Mouse (Mus musculus) mouse trophoblast stem cell (cell line): Measurements from ENCODE around the gene Fam71a.
"Not testable (repeated sequence)": the region's sequence is repeated elsewhere in the genome, so short reads cannot be mapped to it uniquely, and the experiment has no call there.

Source experiments
- in situ Hi-C, 2 experiments: fragments of 300-500 bp; cut with MseI, MboI; formaldehyde crosslinking; loops; 2 replicates in 1 of 2; 3 replicates in 1 of 2; pipeline ENCODE4 v1.15.1; 2025

Gene Fam71a

GRCm38 (mm10) chr1:191181469-191182259 is 17.0 kb upstream of the Fam71a start:
- in situ Hi-C loops: no loop called here

DNA sequence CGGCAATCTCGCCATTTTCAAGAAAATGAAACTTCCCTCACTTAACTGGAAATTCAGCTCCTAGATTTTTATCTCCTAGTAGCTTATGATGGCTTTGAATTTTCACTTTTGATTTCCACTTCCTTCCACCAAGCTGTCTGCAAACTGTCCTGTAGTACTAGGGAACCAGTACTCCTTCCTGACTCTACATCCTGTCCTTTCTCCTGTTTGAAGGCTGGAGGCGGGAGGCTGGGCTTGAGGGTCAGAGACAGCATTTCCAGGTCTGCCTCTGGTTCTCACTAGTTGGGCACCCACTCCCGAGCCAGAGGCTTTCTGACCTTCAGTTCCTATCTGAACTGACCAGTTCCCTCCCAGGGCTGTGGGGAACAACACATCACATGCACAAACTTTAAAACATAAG is 15.8 kb upstream of the Fam71a start:
- in situ Hi-C loops: no loop called here

DNA sequence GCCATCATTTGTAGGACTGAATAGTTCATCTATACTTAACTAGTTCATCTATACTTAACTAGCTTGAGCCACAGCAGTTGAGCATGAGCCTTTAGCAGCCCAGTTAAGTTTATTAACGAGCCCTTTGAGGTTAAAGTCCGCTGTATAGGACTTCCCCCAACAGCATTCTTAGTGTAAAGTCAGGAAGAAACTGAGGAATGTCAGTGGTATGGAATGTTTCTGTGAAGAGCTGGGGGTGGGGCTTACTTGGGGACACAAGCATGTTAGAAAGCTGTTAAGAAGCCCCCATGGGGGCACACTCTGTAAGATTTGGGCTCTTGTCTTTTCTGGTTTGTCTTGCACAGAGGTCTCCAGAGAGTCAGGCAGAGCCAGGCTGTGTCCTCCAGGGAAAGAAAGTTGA is 15.2 kb upstream of the Fam71a start:
- in situ Hi-C loops: no loop called here

DNA sequence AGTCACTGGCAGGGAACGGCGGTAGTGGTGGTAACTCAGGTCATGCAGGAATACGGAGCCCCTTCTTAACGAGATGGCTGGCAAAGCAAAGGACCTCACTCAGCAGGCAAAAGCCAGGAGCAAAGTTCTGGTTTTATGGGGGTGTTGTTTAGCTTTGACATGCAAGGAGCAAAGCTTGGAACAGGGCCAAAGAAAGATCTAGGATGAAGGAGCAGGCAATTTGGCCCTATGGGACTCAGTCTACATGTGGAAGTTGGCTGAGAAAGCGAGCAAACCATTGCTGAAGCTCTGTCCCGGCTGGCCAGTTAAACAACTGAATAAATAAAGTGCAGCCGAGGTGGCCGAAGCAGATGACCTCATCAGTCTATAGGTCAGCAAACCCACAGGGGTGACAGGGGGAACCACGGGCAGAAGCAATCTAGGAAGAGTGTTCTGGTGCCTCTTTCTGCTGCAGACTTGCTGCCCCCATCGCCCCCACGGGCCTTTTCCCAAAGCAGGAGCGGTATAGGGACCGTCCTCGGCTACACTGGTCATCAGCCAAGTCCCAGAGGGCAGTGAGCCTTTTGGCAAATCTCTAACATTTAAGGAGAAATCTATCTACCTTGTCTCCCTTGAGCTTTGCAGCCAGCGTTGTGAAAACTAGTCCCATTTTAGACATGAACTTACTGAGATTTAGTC is 14.0 kb upstream of the Fam71a start:
- in situ Hi-C loops: no loop called here

- in situ Hi-C loops: no loop called here
Measured at GRCm38 (mm10) chr1:191176887-191177286, 12.3 kb upstream of the Fam71a start.

DNA sequence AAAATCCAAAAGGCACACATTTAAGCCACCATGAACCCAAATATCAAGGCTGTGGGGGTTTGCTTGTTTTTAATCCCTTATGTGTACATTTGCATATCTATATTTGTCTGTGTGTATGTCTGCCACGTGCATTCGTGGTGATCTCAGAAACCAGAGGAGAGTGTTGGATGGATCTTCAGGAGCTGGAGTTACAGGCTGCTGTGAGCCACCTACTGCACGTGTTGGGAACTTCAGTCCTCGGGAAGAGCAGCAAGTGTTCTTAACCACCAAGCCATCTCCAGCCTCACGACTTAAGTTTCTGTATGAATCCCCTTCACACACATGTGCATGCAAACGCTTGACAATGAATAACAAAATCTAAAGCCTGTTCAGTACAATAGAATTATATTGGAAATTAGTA is 7.9 kb upstream of the Fam71a start:
- in situ Hi-C loops: no loop called here

DNA sequence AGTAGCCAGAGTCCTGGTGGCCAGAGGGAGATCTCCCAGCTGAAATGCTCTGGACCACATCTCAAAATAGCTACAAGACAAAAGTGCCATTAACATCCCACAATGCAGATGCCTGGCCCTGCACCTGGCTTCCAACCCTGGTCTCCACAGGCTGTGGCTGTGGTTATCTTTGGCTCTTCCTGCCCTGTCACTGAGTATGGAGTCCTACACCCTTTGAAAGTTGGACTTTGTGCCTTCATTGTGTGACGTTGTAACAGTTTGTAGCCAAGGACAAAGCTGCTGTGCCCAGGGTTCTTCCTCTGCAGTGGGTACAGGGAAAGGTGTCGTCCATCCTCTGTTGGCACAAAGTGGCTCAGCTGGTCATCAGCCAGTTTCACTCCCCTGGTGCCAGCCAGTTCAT is 5.8 kb upstream of the Fam71a start:
- in situ Hi-C loops: no loop called here

- in situ Hi-C loops: no loop called here
Measured at GRCm38 (mm10) chr1:191166189-191166588, 1.6 kb upstream of the Fam71a start.

- in situ Hi-C loops: no loop called here
Measured at GRCm38 (mm10) chr1:191154314-191154713, 10.3 kb downstream of the Fam71a start.

DNA sequence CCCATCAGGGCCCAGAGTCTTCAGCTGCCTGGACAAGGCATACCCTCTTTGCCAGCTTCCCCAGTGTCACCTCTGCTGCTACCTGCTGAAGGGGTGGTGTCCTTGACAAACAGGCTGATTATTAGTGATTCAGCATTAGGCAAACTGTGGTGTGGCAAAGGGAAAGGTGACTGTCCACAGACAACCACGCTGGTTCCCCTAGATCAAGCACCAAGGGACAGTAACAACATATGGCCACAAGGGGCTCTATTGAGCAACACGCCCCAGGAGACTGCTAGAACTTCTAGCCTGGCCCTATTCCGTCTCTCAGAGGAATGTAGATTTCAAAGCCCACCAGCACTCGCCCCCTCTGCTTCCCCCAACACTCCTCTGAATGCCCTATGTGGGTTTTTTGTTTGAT is 11.6 kb downstream of the Fam71a start:
- in situ Hi-C loops: no loop called here

- in situ Hi-C loops: no loop called here
Measured at GRCm38 (mm10) chr1:191150924-191151605, 13.6 kb downstream of the Fam71a start.

- in situ Hi-C loops: not testable (repeated sequence)
Measured at GRCm38 (mm10) chr1:191149489-191149888, 15.1 kb downstream of the Fam71a start.

- in situ Hi-C loops: no loop called here
Measured at GRCm38 (mm10) chr1:191140983-191141382, 23.6 kb downstream of the Fam71a start.

DNA sequence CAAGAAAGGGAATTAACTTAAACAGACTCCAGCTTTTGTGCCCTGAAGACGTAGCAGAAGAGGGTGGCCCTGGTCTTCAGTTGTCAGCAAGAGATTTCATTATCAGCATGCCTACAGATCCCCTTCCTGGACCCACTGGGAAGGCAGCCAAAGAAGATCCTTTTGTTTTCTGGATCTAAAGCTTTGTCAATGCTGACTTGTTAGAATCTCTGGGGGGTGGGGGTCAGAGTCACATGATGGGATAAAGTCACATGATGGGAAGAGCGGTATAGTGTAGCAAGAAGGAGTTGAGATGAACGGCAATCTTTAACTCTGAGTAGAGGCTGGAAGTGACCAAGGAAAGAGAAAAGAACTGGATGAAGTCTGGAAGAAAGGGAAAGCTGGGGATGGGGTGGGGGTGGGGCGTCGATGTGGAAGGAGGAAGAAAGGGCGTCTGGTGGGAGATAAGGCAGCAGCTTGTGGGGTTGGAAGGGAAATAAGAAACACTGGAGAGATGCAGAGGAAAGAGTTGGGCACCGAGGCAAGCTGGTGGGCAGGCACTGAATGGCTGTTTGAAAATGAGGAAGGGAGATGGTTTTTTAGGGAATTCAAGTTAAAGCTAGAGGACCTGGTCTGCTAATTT is 25.6 kb downstream of the Fam71a start:
- in situ Hi-C loops: no loop called here

DNA sequence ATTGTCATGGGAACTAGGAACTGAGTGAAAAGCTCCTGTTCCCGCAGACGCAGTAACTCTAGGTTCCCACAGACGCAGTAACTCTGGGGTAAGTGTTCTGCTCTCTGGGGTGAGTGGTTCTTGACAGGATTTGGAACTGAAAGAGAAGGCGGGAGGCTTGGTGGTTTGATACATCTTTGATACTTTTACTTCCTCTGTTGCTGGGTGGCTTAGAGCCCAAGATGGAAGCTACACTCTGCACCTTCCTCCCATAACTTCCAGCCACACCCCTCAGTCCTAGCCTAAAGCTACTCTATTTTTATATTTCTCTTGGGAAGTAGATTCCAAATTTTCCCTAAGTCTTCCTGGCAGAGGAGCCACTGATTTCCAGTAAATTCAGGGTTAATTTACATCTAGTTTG is 26.2 kb downstream of the Fam71a start:
- in situ Hi-C loops: no loop called here

DNA sequence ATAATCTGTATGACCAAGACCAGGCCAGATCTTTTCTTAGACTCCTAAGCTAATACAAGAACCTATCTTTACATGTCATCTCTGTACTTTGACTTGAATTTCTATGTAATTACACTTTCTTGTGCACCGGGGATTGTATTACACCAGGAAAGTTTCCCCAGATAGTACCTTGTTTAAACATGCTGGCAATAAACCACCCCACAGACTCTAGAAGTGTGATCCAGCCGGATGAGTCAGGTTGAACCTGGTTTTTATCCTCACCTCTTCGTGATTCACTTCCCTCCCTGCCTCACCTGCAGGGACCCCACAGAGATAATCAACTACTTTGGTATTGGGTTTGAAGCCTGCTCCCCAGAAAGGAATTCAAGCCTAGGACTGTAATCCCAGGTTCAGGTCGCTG is 29.2 kb downstream of the Fam71a start:
- in situ Hi-C loops: no loop called here

DNA sequence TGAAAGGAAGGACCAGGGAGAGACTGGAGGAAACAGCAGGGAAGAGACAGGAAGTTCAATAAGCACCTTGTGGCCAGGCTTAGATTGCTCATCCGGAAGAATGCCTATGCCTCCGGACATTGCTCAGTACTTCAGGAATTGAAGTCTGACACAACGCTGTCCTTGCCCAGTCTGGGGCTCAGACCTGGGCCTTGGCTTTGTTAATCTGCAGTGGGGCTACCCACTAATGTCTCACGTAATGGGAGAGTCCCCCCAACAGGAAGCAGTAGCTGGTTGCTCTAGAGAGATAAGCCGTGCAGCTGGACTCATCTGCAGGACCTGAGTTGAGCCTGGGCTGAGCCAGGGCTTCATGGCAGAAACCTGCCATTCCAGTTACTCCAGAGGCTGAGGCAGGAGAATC is 31.7 kb downstream of the Fam71a start:
- in situ Hi-C loops: no loop called here

- in situ Hi-C loops: no loop called here
Measured at GRCm38 (mm10) chr1:191132240-191132639, 32.4 kb downstream of the Fam71a start.

DNA sequence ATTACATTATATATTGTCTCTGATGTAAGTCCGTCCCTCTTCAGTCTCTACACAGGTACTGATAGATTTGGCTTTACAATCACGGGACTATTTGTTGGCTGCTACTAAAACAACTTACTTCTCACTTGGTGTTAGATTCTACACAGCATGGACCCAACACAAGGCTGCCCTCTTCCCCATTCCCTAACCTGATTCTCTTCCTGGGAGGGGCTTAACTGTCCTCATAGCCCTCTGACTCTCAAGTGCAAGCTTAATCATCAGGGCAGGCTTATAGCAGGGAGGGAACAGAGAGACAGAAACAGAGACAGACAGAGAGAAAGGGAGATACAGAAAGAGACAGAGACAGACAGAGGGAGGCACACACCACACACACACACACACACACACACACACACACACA is 32.9 kb downstream of the Fam71a start:
- in situ Hi-C loops: no loop called here

DNA sequence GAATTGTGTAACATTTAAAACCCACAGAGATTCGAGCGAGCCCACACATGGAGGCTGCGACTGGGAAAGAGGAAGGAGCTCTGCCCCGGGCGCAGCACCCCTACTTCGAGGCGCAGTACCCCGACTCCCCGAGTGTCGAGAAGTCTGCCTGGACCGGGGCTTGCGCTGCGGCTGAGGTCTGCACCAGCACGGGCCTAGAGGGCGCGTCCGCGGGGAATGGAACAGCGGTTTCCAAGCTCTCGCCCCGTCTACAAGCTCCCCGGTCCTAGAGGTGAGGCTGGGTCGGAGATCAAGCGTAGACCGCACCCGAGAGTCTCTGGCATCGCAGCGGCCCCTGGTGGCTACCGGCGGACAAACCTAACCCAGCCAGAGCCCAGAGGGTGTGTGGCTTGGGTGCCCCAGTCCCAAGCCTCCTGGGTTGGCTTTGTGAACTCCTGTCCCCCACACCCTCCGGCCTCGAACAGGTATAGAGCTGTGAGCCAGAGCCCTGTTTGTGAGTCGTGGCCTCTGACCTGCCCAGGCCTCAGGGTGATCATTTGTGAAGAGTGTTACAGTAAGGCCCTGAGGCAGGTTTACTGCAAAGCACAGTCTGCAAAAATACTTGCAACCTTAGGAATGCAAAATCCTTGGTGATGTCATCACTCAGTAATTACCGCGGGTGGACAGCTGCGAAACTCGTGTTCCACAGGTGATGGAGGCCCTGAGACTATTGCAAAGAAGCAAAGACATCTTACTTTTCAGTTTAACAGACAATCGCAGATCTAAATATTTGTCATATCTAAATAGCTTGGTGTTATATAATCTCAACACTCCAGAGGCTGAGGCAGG is 38.6 kb downstream of the Fam71a start:
- in situ Hi-C loops: no loop called here

DNA sequence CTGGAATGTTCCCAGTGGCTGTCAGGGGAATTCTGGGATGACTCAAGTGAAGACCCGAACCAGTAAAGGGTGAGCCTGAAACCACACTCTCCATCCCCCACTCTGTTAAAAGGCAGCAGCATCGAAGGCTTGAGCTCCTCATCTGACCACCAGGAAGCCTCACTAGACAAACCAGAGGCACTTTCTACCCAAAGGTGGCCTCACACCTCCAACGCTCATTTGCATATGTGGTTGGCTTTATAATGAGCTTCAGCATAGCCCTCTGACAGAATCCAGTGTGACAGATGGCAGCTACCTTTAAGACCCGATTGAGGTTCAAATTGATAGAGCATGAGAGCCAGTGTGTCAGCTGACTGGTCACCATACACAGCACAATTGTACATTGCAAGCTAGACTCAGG is 40.3 kb downstream of the Fam71a start:
- in situ Hi-C loops: no loop called here
